Mouse (Mus musculus): Measurements from ENCODE around the gene Dnah7a.
"Not testable (repeated sequence)": the region's sequence is repeated elsewhere in the genome, so short reads cannot be mapped to it uniquely, and the experiment has no call there.

Dnah7a gene

GRCm38 (mm10) chr1:53384085-53384688 is 322.4 kb downstream of the Dnah7a start:
- in situ Hi-C loops (cut with MseI, MboI), result no loop called here

- in situ Hi-C loops (cut with MseI, MboI), result no loop called here
Measured at GRCm38 (mm10) chr1:53377731-53378130, 328.9 kb downstream of the Dnah7a start.

- in situ Hi-C loops (cut with MseI, MboI), result not testable (repeated sequence)
Measured at GRCm38 (mm10) chr1:53375965-53376364, 330.6 kb downstream of the Dnah7a start.

- in situ Hi-C loops (cut with MseI, MboI), result no loop called here
Measured at GRCm38 (mm10) chr1:53358988-53359387, 347.6 kb downstream of the Dnah7a start.

- in situ Hi-C loops (cut with MseI, MboI), result no loop called here
Measured at GRCm38 (mm10) chr1:53352327-53353261, 354.0 kb downstream of the Dnah7a start, which contains the start of the genes Asdurf, Gm28551 and Asnsd1. Gene Asdurf, minus strand, starts transcription at chr1:53352619. Gene Gm28551, minus strand, starts transcription at chr1:53352667. Gene Asnsd1, minus strand, starts transcription at chr1:53352752.
